Comparison of ENCODE assay signal across 8 mouse cellular contexts in the genomic region with DNA sequence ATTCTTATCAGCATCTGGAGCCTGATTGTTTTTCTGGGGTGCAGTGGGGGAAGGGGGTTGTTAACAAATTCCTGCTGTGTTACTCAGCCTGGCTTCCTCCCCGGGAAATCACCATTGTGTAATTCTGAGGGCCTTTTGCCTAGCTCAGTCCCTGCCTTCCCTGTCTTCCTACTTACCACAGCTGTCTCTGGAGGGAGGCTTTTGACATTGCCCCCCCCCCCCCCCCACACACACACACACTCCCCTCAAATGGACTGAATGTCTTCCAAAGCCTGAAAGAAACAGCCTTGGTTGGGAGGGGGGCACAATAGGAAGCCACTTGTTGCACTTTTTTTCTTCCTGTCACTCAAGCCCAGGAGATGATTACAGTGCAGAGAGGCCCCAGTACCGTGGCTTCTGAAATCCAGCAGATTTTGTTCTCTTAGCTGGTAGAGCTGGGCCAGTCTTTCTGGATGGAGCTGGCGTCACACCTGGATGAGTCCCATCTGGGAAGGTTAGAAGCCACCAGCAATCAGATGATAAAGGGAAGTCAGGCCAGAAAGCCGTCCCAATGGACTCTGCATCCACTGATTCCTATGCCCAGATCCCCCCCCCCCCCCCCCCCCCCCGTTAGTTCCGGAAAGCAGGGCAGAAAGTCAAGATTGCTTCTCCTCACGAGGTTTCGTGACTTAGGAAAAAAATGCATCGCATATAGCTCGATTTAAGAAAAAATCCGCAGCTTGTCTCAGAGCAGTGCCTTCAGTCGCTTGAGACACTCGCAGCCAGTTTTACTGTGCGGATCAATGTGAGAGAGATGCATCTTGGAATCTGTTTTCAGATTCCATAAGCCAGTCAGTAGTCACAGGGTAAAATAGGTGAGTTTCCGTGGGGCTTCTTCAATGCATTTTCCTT. TPM values are rescaled to one million over a fixed set of nuclear protein-coding genes. Genes with fewer than 3 reads are reported as not detected.
A peak's percentile ranks its signal among the peaks of the same experiment; 100 is the strongest.
DNase-seq lines count a peak whose midpoint lies in the region; ATAC-seq and TF ChIP-seq lines count a peak whose summit lies in the region.

No protein-coding gene starts in this region.

- intact Hi-C loops in left cerebral cortex, postnatal 36 days (cut with DNase I), result no loop called here
- intact Hi-C loops in heart, postnatal 36 days (cut with DNase I), result no loop called here

- 13% methylated on average over 15 of the region's 15 CpGs for WGBS in forebrain, embryonic 11.5 days
- 33% methylated on average over 15 of the region's 15 CpGs for WGBS in limb, embryonic 14.5 days
- WGBS in midbrain, embryonic 14.5 days, result 10% methylated on average over 15 of the region's 15 CpGs

- ATAC-seq in forebrain, embryonic 11.5 days (replicated peaks; ENCODE audit: low FRiP score), result peak; percentile 79
- ATAC-seq in limb, embryonic 14.5 days (ENCODE audit: low FRiP score, low read depth), result peak; percentile 62; the same call in 1 of the 2 replicates
- ATAC-seq in midbrain, embryonic 14.5 days (ENCODE audit: low FRiP score, low TSS enrichment), result peak; percentile 49; the same call in 1 of the 2 replicates
- no peak for ATAC-seq in megakaryocyte-erythroid progenitor cell, adult 5-6 weeks (replicated peaks; ENCODE audit: low FRiP score, low TSS enrichment, poor library complexity, severe bottlenecking)

- H3K27ac ChIP-seq in forebrain, embryonic 11.5 days (ENCODE audit: low read depth, low read length), result no peak overlapping the region
- no peak overlapping the region for H3K27ac ChIP-seq in limb, embryonic 14.5 days (replicated peaks; ENCODE audit: low read depth, low read length)
- no peak overlapping the region for H3K27ac ChIP-seq in midbrain, embryonic 14.5 days (replicated peaks; ENCODE audit: low read depth, low read length)

- TF ChIP-seq POLR2A in limb, embryonic 14.5 days (IDR thresholded peaks at IDR 0.05; ENCODE audit: borderline replicate concordance, extremely low read depth, insufficient read depth, insufficient read length), result no peak

- no peaks in the 10 kb centered on the region; the same call in 1 of the 2 replicates for H3K4me1 ChIP-seq in forebrain, embryonic 11.5 days (replicated peaks; ENCODE audit: control insufficient read depth, insufficient read depth, low read length)
- peaks cover 11% of the 10 kb centered on the region for H3K4me1 ChIP-seq in limb, embryonic 14.5 days (ENCODE audit: control insufficient read depth, insufficient read depth, low read length)
- H3K4me1 ChIP-seq in midbrain, embryonic 14.5 days (ENCODE audit: control insufficient read depth, insufficient read depth, low read length), result peaks cover 13% of the 10 kb centered on the region

- H3K27me3 ChIP-seq in forebrain, embryonic 11.5 days (ENCODE audit: control insufficient read depth, insufficient read depth, low read length), result no peaks in the 10 kb centered on the region
- H3K27me3 ChIP-seq in limb, embryonic 14.5 days (ENCODE audit: control insufficient read depth, insufficient read depth, low read length), result no peaks in the 10 kb centered on the region
- no peaks in the 10 kb centered on the region for H3K27me3 ChIP-seq in midbrain, embryonic 14.5 days (ENCODE audit: control insufficient read depth, insufficient read depth, low read length)

- H3K36me3 ChIP-seq in forebrain, embryonic 11.5 days (ENCODE audit: control insufficient read depth, insufficient read depth, low read length), result no peaks in the 10 kb centered on the region; the same call in none of the 2 replicates
- peaks cover 29% of the 10 kb centered on the region for H3K36me3 ChIP-seq in limb, embryonic 14.5 days (ENCODE audit: control insufficient read depth, insufficient read depth, low read length)
- H3K36me3 ChIP-seq in midbrain, embryonic 14.5 days (ENCODE audit: control insufficient read depth, insufficient read depth, low read length), result peaks cover 31% of the 10 kb centered on the region

- no peak overlapping the region for H3K4me3 ChIP-seq in forebrain, embryonic 11.5 days (ENCODE audit: low read depth, low read length)
- no peak overlapping the region for H3K4me3 ChIP-seq in limb, embryonic 14.5 days (replicated peaks; ENCODE audit: low read length)
- no peak overlapping the region for H3K4me3 ChIP-seq in midbrain, embryonic 14.5 days (replicated peaks; ENCODE audit: low read depth, low read length)

- H3K9me3 ChIP-seq in forebrain, embryonic 11.5 days (ENCODE audit: control insufficient read depth, low read length), result no peaks in the 10 kb centered on the region
- H3K9me3 ChIP-seq in limb, embryonic 14.5 days (ENCODE audit: control insufficient read depth, low read length), result no peaks in the 10 kb centered on the region
- H3K9me3 ChIP-seq in midbrain, embryonic 14.5 days (ENCODE audit: control insufficient read depth, low read length), result no peaks in the 10 kb centered on the region

- DNase-seq in left cerebral cortex, postnatal 36 days (ENCODE audit: low spot score in 2 of 2), result peak; percentile 25 to 31
- DNase-seq in left cerebral cortex, adult 8-10 months (ENCODE audit: low spot score in 2 of 2), result no peak
- peak; percentile 59 for DNase-seq in forebrain, embryonic 11.5 days (ENCODE audit: low spot score)
- peak; percentile 73 to 74 for DNase-seq in heart, postnatal 36 days
- peak; percentile 55 for DNase-seq in limb, embryonic 14.5 days (ENCODE audit: low spot score)
- DNase-seq in midbrain, embryonic 14.5 days, result peak; percentile 43
- DNase-seq in layer of hippocampus, postnatal 10 days (ENCODE audit: low spot score in 2 of 2), result no peak

- no peak overlapping the region for H3K9ac ChIP-seq in forebrain, embryonic 11.5 days (ENCODE audit: low read length)
- H3K9ac ChIP-seq in limb, embryonic 14.5 days (ENCODE audit: low read depth, low read length, severe bottlenecking), result no peak overlapping the region
- no peak overlapping the region for H3K9ac ChIP-seq in midbrain, embryonic 14.5 days (replicated peaks; ENCODE audit: low read length)

- H3K4me2 ChIP-seq in forebrain, embryonic 11.5 days (ENCODE audit: low read depth, low read length, severe bottlenecking), result 0 out of 2 replicates have a peak overlapping the region, but pooled peaks have one; percentile 9
- no peak overlapping the region for H3K4me2 ChIP-seq in limb, embryonic 14.5 days (replicated peaks; ENCODE audit: low read depth, low read length, severe bottlenecking)
- peak overlapping the region; percentile 29; the same call in 1 of the 2 replicates for H3K4me2 ChIP-seq in midbrain, embryonic 14.5 days (ENCODE audit: low read length)

RNA-seq across cellular contexts. Expression of a gene that starts 9.3 kb away (rescaled TPM):
- total RNA-seq in left cerebral cortex, postnatal 36 days (2021), result 10 to 100 TPM; 60.3 to 62.3 TPM
- total RNA-seq in left cerebral cortex, adult 8-10 months (2022), result 10 to 100 TPM; 50.2 to 54.2 (median 51.2) TPM
- polyA plus RNA-seq in forebrain, embryonic 11.5 days (2014; fragmentation: Nextera tagmentation; extraction: Ambion mirVana), result 49.5 and 51.8 TPM in 2 replicates
- total RNA-seq in heart, postnatal 36 days (2021), result 10 to 100 TPM; 52.0 to 65.6 TPM
- 24.5 and 24.7 TPM in 2 replicates for polyA plus RNA-seq in limb, embryonic 14.5 days (2012; rRNA removed)
- 79.1 and 86.4 TPM in 2 replicates for polyA plus RNA-seq in limb, embryonic 14.5 days (2014; fragmentation: Nextera tagmentation; extraction: Ambion mirVana)
- polyA plus RNA-seq in midbrain, embryonic 14.5 days (2014; fragmentation: Nextera tagmentation; extraction: Ambion mirVana), result 66.6 and 80.4 TPM in 2 replicates
- total RNA-seq in megakaryocyte-erythroid progenitor cell, adult 5-6 weeks (2014; fragmentation: Nextera tagmentation), result 4.3 and 10.6 TPM in 2 replicates
- total RNA-seq in megakaryocyte-erythroid progenitor cell, adult 5-6 weeks (2017), result 79.0 and 116 TPM in 2 replicates
- total RNA-seq in layer of hippocampus, postnatal 10 days (2021), result 10 to 100 TPM; 40.9 to 45.4 TPM

Comparison
In these comparisons a context has a peak if more than half of its experiments do, and no peak if none do; other contexts are left out.
1. DNase-seq: peak in left cerebral cortex, postnatal 36 days (2 of 2), forebrain, embryonic 11.5 days (single experiment), heart, postnatal 36 days (2 of 2), limb, embryonic 14.5 days (single experiment) and midbrain, embryonic 14.5 days (single experiment); none in left cerebral cortex, adult 8-10 months (0 of 2) and layer of hippocampus, postnatal 10 days (0 of 2).